Comparison of ENCODE assay signal across 8 mouse cellular contexts in genomic region chr7:45813787-45814779, GRCm38 (mm10). TPM values are rescaled to one million over a fixed set of nuclear protein-coding genes. Genes with fewer than 3 reads are reported as not detected.
DNase-seq lines count a peak whose midpoint lies in the region; ATAC-seq lines count a peak whose summit lies in the region.

Cyth2 (minus strand) TSS chr7:45814581.

- peak; percentile 97 for ATAC-seq in heart, embryonic 13.5 days (ENCODE audit: extremely low read depth, insufficient number of reproducible peaks, low FRiP score, low TSS enrichment)
- peak; percentile 98 for ATAC-seq in liver, embryonic 12.5 days
- ATAC-seq in stomach, embryonic 15.5 days (ENCODE audit: insufficient read depth, low FRiP score, low read depth) = peak; percentile 99

- peak within 1 kb of the TSS; percentile 67 for H3K27ac ChIP-seq in brown adipose tissue, adult 24 weeks (replicated peaks; ENCODE audit: low read depth, low read length)
- H3K27ac ChIP-seq in heart, embryonic 13.5 days (replicated peaks) = peak within 1 kb of the TSS; percentile 100
- peak within 1 kb of the TSS; percentile 97 for H3K27ac ChIP-seq in liver, embryonic 12.5 days
- H3K27ac ChIP-seq in stomach, embryonic 15.5 days = peak within 1 kb of the TSS; percentile 100

- DNase-seq in CD4-positive, CD25-positive, alpha-beta regulatory T cell, adult 2 months (ENCODE audit: low read depth, low spot score) = peak; percentile 99
- DNase-seq in fat pad, adult 2 months (ENCODE audit: extremely low read depth, low read depth, low spot score) = peak; percentile 97
- peak; percentile 99 for DNase-seq in kidney, postnatal 10 days
- DNase-seq in natural killer cell, adult 2 months (ENCODE audit: low spot score in 2 of 2) = peak; percentile 100

- H3K9me3 ChIP-seq in heart, embryonic 13.5 days = no peaks in the 10 kb centered on the region
- no peaks in the 10 kb centered on the region for H3K9me3 ChIP-seq in liver, embryonic 12.5 days (replicated peaks)
- H3K9me3 ChIP-seq in stomach, embryonic 15.5 days = no peaks in the 10 kb centered on the region

- peak within 1 kb of the TSS; percentile 100 for H3K9ac ChIP-seq in heart, embryonic 13.5 days
- peak within 1 kb of the TSS; percentile 96 for H3K9ac ChIP-seq in liver, embryonic 12.5 days
- peak within 1 kb of the TSS; percentile 100 for H3K9ac ChIP-seq in stomach, embryonic 15.5 days

- peaks cover 39% of the 10 kb centered on the region for H3K36me3 ChIP-seq in heart, embryonic 13.5 days
- peaks cover 39% of the 10 kb centered on the region for H3K36me3 ChIP-seq in liver, embryonic 12.5 days
- peaks cover 38% of the 10 kb centered on the region for H3K36me3 ChIP-seq in stomach, embryonic 15.5 days

- H3K4me3 ChIP-seq in brown adipose tissue, adult 24 weeks (ENCODE audit: insufficient read depth, low read depth, low read length) = peak within 1 kb of the TSS; percentile 74
- peak within 1 kb of the TSS; percentile 92 for H3K4me3 ChIP-seq in heart, embryonic 13.5 days
- peak within 1 kb of the TSS; percentile 93 for H3K4me3 ChIP-seq in liver, embryonic 12.5 days
- peak within 1 kb of the TSS; percentile 98 for H3K4me3 ChIP-seq in stomach, embryonic 15.5 days (replicated peaks)

- H3K27me3 ChIP-seq in heart, embryonic 13.5 days (replicated peaks) = peaks cover 10% of the 10 kb centered on the region
- peaks cover 10% of the 10 kb centered on the region for H3K27me3 ChIP-seq in liver, embryonic 12.5 days (replicated peaks)
- no peaks in the 10 kb centered on the region for H3K27me3 ChIP-seq in stomach, embryonic 15.5 days (replicated peaks)

- peak within 1 kb of the TSS; percentile 81 for H3K4me2 ChIP-seq in heart, embryonic 13.5 days
- peak within 1 kb of the TSS; percentile 93 for H3K4me2 ChIP-seq in liver, embryonic 12.5 days
- peak within 1 kb of the TSS; percentile 79 for H3K4me2 ChIP-seq in stomach, embryonic 15.5 days

- peaks cover 3% of the 10 kb centered on the region for H3K4me1 ChIP-seq in brown adipose tissue, adult 24 weeks (ENCODE audit: control insufficient read depth, insufficient read depth, insufficient read length, low read length)
- peaks cover 38% of the 10 kb centered on the region for H3K4me1 ChIP-seq in heart, embryonic 13.5 days
- peaks cover 32% of the 10 kb centered on the region for H3K4me1 ChIP-seq in liver, embryonic 12.5 days
- H3K4me1 ChIP-seq in stomach, embryonic 15.5 days = peaks cover 19% of the 10 kb centered on the region

- WGBS in heart, embryonic 13.5 days = under 1% methylated on average over 92 of the region's 92 CpGs
- 0% methylated on average over 71 of the region's 92 CpGs for WGBS in liver, embryonic 12.5 days (ENCODE audit: insufficient replicate concordance)
- under 1% methylated on average over 65 of the region's 92 CpGs for WGBS in stomach, embryonic 15.5 days

RNA-seq across cellular contexts. Expression of gene Cyth2, which starts in this region (rescaled TPM):
- polyA plus RNA-seq in brown adipose tissue, adult 24 weeks (2012; ENCODE audit: insufficient read depth, insufficient read length, missing spikeins) = 39.1 and 45.5 TPM in 2 replicates
- 90.1 and 103 TPM in 2 replicates for polyA plus RNA-seq in heart, embryonic 13.5 days (2015; fragmentation: Nextera tagmentation; extraction: Ambion mirVana)
- 47.1 and 54.2 TPM in 2 replicates for polyA plus RNA-seq in liver, embryonic 12.5 days (2016; fragmentation: Nextera tagmentation; extraction: Ambion mirVana)
- polyA plus RNA-seq in stomach, embryonic 15.5 days (2015; fragmentation: Nextera tagmentation; extraction: Ambion mirVana) = 85.0 and 103 TPM in 2 replicates

Comparison
In these comparisons a context has a peak if more than half of its experiments do, and no peak if none do; other contexts are left out.
1. Peak in every context shown above with its lines: DNase-seq, ATAC-seq, H3K4me3 ChIP-seq and H3K27ac ChIP-seq.